Mouse (Mus musculus) kidney, postnatal 0 days (tissue): ENCODE results near the gene Gna12. TPM values are rescaled to one million over a fixed set of nuclear protein-coding genes. Genes with fewer than 3 reads are reported as not detected.
A peak's percentile ranks its signal among the peaks of the same experiment; 100 is the strongest.

Experiments
- ATAC-seq: fragments of 200-750 bp; cut with Nextera tagmentation; replicated peaks from 2 replicates; pipeline ENCODE4 v1.8.0; 2017; ENCODE audit warnings: low read depth, moderate number of reproducible peaks, moderate TSS enrichment, moderate library complexity; ENCODE audit not compliant: low FRiP score
- DNase-seq: peaks from one replicate; pipeline ENCODE4 v3.0.0-alpha.2; 2016; ENCODE audit warnings: low spot score
- H3K27ac ChIP-seq: fragments of 300-500 bp; sonication (generic); 2 replicates; pipeline ENCODE4 v1.5.1; 2014; ENCODE audit warnings: mild to moderate bottlenecking
- H3K27me3 ChIP-seq: fragments of 300-500 bp; sonication (generic); 2 replicates; pipeline ENCODE4 v1.6.1; 2014; ENCODE audit warnings: low read length, mixed read lengths; ENCODE audit not compliant: insufficient read depth
- H3K36me3 ChIP-seq: fragments of 300-500 bp; sonication (generic); 2 replicates; pipeline ENCODE4 v1.6.1; 2014; ENCODE audit warnings: low read length, mixed read lengths; ENCODE audit not compliant: insufficient read depth
- H3K4me1 ChIP-seq: fragments of 300-500 bp; sonication (generic); replicated peaks from 2 replicates; pipeline ENCODE4 v1.6.1; 2014; ENCODE audit warnings: antibody characterized with exemption, low read length, mixed read lengths; ENCODE audit not compliant: insufficient read depth
- H3K4me2 ChIP-seq: fragments of 300-500 bp; sonication (generic); 2 replicates; pipeline ENCODE4 v1.6.1; 2014; ENCODE audit warnings: mild to moderate bottlenecking, low read length, moderate library complexity, mixed read lengths
- H3K4me3 ChIP-seq: fragments of 300-500 bp; sonication (generic); replicated peaks from 2 replicates; pipeline ENCODE4 v1.5.1; 2014; ENCODE audit warnings: low read depth, low read length
- H3K9ac ChIP-seq: fragments of 300-500 bp; sonication (generic); 2 replicates; pipeline ENCODE4 v1.6.1; 2014; ENCODE audit warnings: low read depth, low read length
- H3K9me3 ChIP-seq: fragments of 300-500 bp; sonication (generic); replicated peaks from 2 replicates; pipeline ENCODE4 v1.6.1; 2016; ENCODE audit warnings: low read length, inconsistent platforms, mixed read lengths
- CTCF ChIP-seq: IDR thresholded peaks from 2 replicates; pipeline ENCODE4 v1.5.1; 2016; ENCODE audit warnings: antibody characterized with exemption, low read depth, mild to moderate bottlenecking, moderate library complexity
- WGBS: fragments of 180-500 bp; shearing (Covaris S2); extraction: QIAGEN DNeasy Blood & Tissue Kit; methylation state at CpG from one replicate; pipeline ENCODE4 v1.1.7; 2014; 5-methylcytosine and 5-hydroxymethylcytosine counted together
- polyA plus RNA-seq: library from polyadenylated mRNA; unstranded; fragments of >200 nt; fragmentation: Nextera tagmentation; extraction: Ambion mirVana; gene quantifications from 2 replicates; pipeline ENCODE4 v1.2.1, GENCODE M21; 2015

Gene Gna12
- polyA plus RNA-seq, 1 experiment from 2014 or later = 48.8 TPM

DNA sequence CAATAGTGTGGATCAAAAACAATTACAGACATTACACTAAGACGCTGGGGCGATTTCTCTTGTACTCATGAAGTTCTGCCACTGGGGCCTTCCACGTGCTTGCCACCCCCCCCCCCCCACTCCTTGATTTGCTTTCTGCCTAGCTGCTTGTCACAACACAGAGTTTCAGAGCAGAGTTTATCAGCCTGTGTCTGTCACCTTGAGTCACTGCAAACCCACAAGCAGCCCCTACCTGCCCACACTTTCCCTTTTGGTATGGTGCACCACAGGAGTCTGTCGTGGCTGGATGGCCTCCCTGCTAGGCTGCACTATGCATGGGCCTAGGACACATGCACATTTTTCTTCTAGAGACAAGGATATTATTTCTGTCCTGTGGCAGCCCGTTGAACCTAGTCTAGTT lies 31.5 kb downstream of the Gna12 start:
- Histone ChIP-seq H3K4me1 (peaks cover 7% of the 10 kb centered on the region; the same call in 1 of the 2 replicates), H3K4me3 (no peak overlapping the region), H3K36me3 (no peaks in the 10 kb centered on the region), H3K27ac (no peak overlapping the region), H3K4me2 (no peak overlapping the region), H3K9ac (no peak overlapping the region), H3K27me3 (no peaks in the 10 kb centered on the region), H3K9me3 (no peaks in the 10 kb centered on the region)
- DNase-seq (no peak), ATAC-seq (no peak)
- 65% methylated on average over 5 of the region's 5 CpGs for WGBS
- TF ChIP-seq CTCF = no peak

DNA sequence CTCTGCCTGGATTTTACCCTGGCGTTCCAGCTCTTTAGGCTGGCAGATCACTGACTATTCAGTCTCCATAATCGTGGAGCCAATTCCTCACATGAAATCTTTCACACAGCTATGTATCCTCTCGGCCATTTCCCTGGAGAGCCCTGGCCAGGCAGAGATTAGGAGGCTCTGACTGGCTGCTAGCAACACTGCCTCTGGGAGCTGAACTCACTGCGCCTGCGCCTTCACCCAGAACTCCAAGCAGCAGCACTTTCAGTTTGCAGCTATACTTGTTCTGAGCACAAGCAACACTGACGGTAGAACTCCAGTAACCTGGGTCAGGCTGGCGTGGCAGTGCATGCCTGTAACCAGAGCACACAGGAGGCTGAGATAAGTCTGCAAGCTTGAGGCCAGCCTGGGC lies 32.1 kb downstream of the Gna12 start:
- H3K36me3 ChIP-seq = no peaks in the 10 kb centered on the region
- ATAC-seq = no peak
- no peak for DNase-seq
- H3K9me3 ChIP-seq = no peaks in the 10 kb centered on the region
- no peak overlapping the region for H3K27ac ChIP-seq
- no peak overlapping the region for H3K4me3 ChIP-seq
- no peak overlapping the region for H3K9ac ChIP-seq
- H3K27me3 ChIP-seq = no peaks in the 10 kb centered on the region
- no peak overlapping the region for H3K4me2 ChIP-seq
- peaks cover 7% of the 10 kb centered on the region; the same call in 1 of the 2 replicates for H3K4me1 ChIP-seq
- no peak for TF ChIP-seq CTCF
- WGBS = 76% methylated on average over 7 of the region's 7 CpGs

DNA sequence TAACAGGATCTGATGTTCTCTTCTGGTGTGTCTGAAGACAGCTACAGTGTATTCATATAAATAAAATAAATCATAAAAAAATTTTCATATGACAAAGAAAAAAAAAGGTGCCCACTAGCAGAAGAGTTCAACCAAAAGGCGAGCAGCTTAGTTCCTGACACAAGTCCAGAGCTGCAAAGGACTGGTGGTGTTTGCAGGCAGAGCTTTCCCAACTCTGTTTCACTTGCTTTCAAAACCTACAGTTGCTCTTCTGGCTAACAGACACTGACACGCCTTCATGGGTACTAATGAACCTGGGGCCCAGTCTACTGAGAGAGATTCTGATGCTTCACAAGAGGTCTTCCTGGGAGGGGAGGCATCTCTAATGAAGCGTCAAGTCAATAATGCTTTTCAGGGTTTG lies 34.2 kb downstream of the Gna12 start:
- Histone ChIP-seq H3K9ac (no peak overlapping the region), H3K27me3 (no peaks in the 10 kb centered on the region), H3K27ac (no peak overlapping the region), H3K9me3 (no peaks in the 10 kb centered on the region), H3K4me1 (peaks cover 22% of the 10 kb centered on the region), H3K36me3 (no peaks in the 10 kb centered on the region), H3K4me3 (no peak overlapping the region), H3K4me2 (no peak overlapping the region)
- 67% methylated on average over 3 of the region's 3 CpGs for WGBS
- DNase-seq = no peak
- no peak for ATAC-seq
- TF ChIP-seq CTCF = no peak

DNA sequence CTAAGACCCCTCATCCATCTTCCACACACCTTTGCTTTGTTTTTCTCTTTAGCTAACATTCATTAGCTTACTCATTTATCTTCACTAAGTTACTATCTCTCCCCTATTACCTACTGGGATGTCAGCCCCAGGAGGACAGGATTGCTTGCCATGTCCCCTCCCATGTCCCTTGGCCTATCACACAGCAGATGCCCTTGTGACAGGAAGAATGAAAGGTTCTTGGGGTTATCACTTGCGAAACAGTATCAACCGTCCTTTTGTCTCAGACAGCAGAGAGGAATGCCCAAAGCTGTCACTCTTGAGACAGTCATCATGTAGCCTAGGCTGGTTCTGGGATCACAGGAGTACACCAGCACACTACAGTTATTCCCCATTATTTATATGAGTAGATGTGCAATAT lies 35.1 kb downstream of the Gna12 start:
- Histone ChIP-seq H3K4me3 (no peak overlapping the region), H3K9me3 (no peaks in the 10 kb centered on the region), H3K4me1 (peaks cover 28% of the 10 kb centered on the region), H3K36me3 (no peaks in the 10 kb centered on the region), H3K9ac (no peak overlapping the region), H3K4me2 (no peak overlapping the region), H3K27ac (no peak overlapping the region), H3K27me3 (no peaks in the 10 kb centered on the region)
- WGBS = 59% methylated on average over 2 of the region's 2 CpGs
- no peak for ATAC-seq
- no peak for TF ChIP-seq CTCF
- DNase-seq = no peak

DNA sequence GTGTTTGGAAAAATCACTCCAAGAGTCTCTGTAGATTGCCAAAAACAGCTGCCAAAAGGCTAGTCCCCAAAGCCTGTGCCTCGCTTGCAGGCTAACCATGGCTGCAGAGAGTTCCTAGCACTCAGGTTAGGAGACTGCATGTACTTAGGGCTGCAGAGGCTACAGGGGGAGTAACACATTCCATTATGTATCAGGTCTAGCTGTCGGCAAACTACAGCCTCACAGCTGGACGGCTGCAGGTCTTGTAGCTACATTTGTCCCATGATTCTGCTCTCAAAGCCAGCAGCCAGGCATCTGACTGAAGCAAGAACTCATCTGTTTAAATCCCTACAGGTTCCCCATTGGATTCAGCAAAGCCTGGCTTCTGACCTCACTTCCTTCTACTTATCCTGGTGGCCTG lies 35.5 kb downstream of the Gna12 start:
- DNase-seq (no peak), ATAC-seq (no peak)
- Histone ChIP-seq H3K4me2 (no peak overlapping the region), H3K36me3 (no peaks in the 10 kb centered on the region), H3K4me3 (no peak overlapping the region), H3K4me1 (peaks cover 28% of the 10 kb centered on the region), H3K27ac (no peak overlapping the region), H3K9me3 (no peaks in the 10 kb centered on the region), H3K9ac (no peak overlapping the region), H3K27me3 (no peaks in the 10 kb centered on the region)
- TF ChIP-seq CTCF = no peak
- 40% methylated on average over 3 of the region's 3 CpGs for WGBS

DNA sequence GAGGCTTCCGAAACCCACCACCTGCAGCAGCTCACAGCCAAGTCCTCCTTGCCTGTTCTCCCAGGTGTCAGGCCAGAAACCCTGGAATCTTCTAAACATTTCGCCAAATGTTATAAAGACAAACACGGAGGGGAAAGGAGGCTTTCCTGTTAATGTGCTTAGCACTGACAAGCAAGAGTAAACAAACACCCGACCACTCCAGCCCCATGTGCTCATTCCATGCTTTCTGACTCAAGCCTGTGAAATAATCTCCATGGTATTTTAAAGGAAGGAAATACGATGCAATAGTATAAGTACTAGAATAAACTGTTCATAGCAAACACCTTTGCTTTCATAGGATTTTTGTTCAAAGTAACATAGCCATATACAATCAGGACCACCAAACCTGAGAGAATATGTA lies 38.0 kb downstream of the Gna12 start:
- WGBS = 35% methylated on average over 5 of the region's 5 CpGs
- peak overlapping the region; percentile 84; the same call in 1 of the 2 replicates for H3K27ac ChIP-seq
- H3K27me3 ChIP-seq = no peaks in the 10 kb centered on the region
- no peak overlapping the region for H3K4me2 ChIP-seq
- H3K9ac ChIP-seq = no peak overlapping the region; the same call in 1 of the 2 replicates
- TF ChIP-seq CTCF = no peak
- no peaks in the 10 kb centered on the region for H3K36me3 ChIP-seq
- no peak overlapping the region for H3K4me3 ChIP-seq
- H3K4me1 ChIP-seq = peaks cover 34% of the 10 kb centered on the region
- no peaks in the 10 kb centered on the region for H3K9me3 ChIP-seq
- ATAC-seq (no peak), DNase-seq (no peak)
